ENCODE assay signal across 10 mouse cellular contexts in the genomic region with DNA sequence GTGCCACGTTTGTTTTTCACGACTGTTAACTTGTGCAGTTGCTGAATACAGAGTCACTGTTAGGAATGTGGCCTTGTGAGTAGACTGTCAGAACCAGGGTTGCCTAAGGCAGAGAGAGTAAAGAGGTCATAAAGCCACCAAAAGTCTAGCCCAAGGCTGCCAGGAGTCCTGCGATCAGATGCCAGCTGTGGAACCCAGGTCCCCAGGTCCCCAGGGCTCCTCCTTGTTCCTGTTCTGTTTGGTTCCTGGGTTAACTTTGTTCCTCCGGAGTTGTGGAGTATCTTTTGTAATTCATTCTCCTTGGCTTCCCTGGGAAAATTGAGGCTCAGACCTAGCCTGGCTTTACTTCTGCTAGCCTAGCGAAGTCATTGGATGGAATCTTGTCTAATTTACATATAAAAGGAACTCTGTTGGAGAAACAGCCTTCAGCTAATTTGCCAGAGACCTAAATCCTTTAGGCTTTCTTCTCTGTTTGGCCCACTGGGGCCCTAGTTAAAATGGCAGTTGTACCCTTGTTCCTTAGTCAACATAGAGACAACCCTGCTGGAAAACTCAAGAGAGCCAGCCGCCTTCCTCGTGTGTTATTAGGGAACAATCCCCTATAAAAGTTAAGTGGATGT.
DNase-seq lines count a peak whose midpoint lies in the region; ATAC-seq and TF ChIP-seq lines count a peak whose summit lies in the region.
"Had no signal": no experiment of that assay in that cellular context is flagged by ENCODE, and none has a peak within 500 bp of the region (broad histone marks: within the 10 kb centered on the region; RNA-seq: fewer than 3 reads in every experiment).

No protein-coding gene starts in this region.

- WGBS in forebrain, embryonic 10.5 days: 4% methylated on average over 7 of the region's 7 CpGs
- WGBS in forebrain, embryonic 12.5 days: 3% methylated on average over 7 of the region's 7 CpGs
- 28% methylated on average over 7 of the region's 7 CpGs for WGBS in lung, embryonic 14.5 days
- WGBS in midbrain, embryonic 14.5 days: 0% methylated on average over 7 of the region's 7 CpGs

- intact Hi-C loops in left cerebral cortex, postnatal 25 days (cut with DNase I): no loop called here

- H3K27ac ChIP-seq in forebrain, embryonic 10.5 days: peak overlapping the region; percentile 48; the same call in 1 of the 2 replicates
- H3K27ac ChIP-seq in forebrain, embryonic 12.5 days: no peak overlapping the region
- H3K27ac ChIP-seq in lung, embryonic 14.5 days (ENCODE audit: low read depth): peak overlapping the region; percentile 85
- H3K27ac ChIP-seq in midbrain, embryonic 14.5 days (replicated peaks; ENCODE audit: low read depth, low read length): no peak overlapping the region
- H3K27ac ChIP-seq: liver, embryonic 13.5 days had no signal

- H3K9ac ChIP-seq in forebrain, embryonic 12.5 days: no peak overlapping the region
- 0 out of 2 replicates have a peak overlapping the region, but pooled peaks have one; percentile 13 for H3K9ac ChIP-seq in lung, embryonic 14.5 days
- H3K9ac ChIP-seq in midbrain, embryonic 14.5 days (replicated peaks; ENCODE audit: low read length): no peak overlapping the region
- H3K9ac ChIP-seq: liver, embryonic 13.5 days had no signal

- no peaks in the 10 kb centered on the region for H3K9me3 ChIP-seq in forebrain, embryonic 10.5 days
- H3K9me3 ChIP-seq in forebrain, embryonic 12.5 days: no peaks in the 10 kb centered on the region
- H3K9me3 ChIP-seq in lung, embryonic 14.5 days (ENCODE audit: low read depth, low read length): no peaks in the 10 kb centered on the region
- H3K9me3 ChIP-seq in midbrain, embryonic 14.5 days (ENCODE audit: control insufficient read depth, low read length): no peaks in the 10 kb centered on the region
- H3K9me3 ChIP-seq: liver, embryonic 13.5 days had no signal

- H3K4me3 ChIP-seq in forebrain, embryonic 10.5 days: peak overlapping the region; percentile 23
- H3K4me3 ChIP-seq in forebrain, embryonic 12.5 days (replicated peaks): no peak overlapping the region
- no peak overlapping the region for H3K4me3 ChIP-seq in lung, embryonic 14.5 days (ENCODE audit: low read depth, low read length)
- H3K4me3 ChIP-seq in midbrain, embryonic 14.5 days (replicated peaks; ENCODE audit: low read depth, low read length): no peak overlapping the region
- H3K4me3 ChIP-seq: liver, embryonic 13.5 days had no signal

- peak; percentile 55 for DNase-seq in forebrain, embryonic 10.5 days (ENCODE audit: extremely low spot score, low spot score)
- peak; percentile 42 for DNase-seq in lung, embryonic 14.5 days
- no peak for DNase-seq in lung, adult 18-20 months
- DNase-seq in adrenal gland, postnatal 14 days: peak; percentile 69
- peak; percentile 63 for DNase-seq in midbrain, embryonic 14.5 days
- no peak for DNase-seq in right cerebral cortex, postnatal 10 days (ENCODE audit: low spot score in 2 of 2)
- no peak for DNase-seq in left cerebral cortex, postnatal 25 days (ENCODE audit: low spot score in 2 of 2)

- H3K4me2 ChIP-seq in forebrain, embryonic 12.5 days: no peak overlapping the region
- no peak overlapping the region; the same call in 1 of the 2 replicates for H3K4me2 ChIP-seq in lung, embryonic 14.5 days
- no peak overlapping the region for H3K4me2 ChIP-seq in midbrain, embryonic 14.5 days (ENCODE audit: low read length)

- peaks cover 100% of the 10 kb centered on the region for H3K27me3 ChIP-seq in forebrain, embryonic 10.5 days (ENCODE audit: poor library complexity, severe bottlenecking)
- peaks cover 96% of the 10 kb centered on the region for H3K27me3 ChIP-seq in forebrain, embryonic 12.5 days
- H3K27me3 ChIP-seq in lung, embryonic 14.5 days (ENCODE audit: insufficient read depth, low read length): no peaks in the 10 kb centered on the region
- peaks cover 19% of the 10 kb centered on the region for H3K27me3 ChIP-seq in midbrain, embryonic 14.5 days (ENCODE audit: control insufficient read depth, insufficient read depth, low read length)

- no peak for TF ChIP-seq CTCF in lung, embryonic 14.5 days (IDR thresholded peaks at IDR 0.05; ENCODE audit: low read depth)

- peaks cover 55% of the 10 kb centered on the region for H3K4me1 ChIP-seq in forebrain, embryonic 10.5 days
- peaks cover 25% of the 10 kb centered on the region for H3K4me1 ChIP-seq in forebrain, embryonic 12.5 days
- peaks cover 50% of the 10 kb centered on the region for H3K4me1 ChIP-seq in lung, embryonic 14.5 days (ENCODE audit: insufficient read depth)
- peaks cover 20% of the 10 kb centered on the region for H3K4me1 ChIP-seq in midbrain, embryonic 14.5 days (ENCODE audit: control insufficient read depth, insufficient read depth, low read length)

- no peak for ATAC-seq in forebrain, embryonic 12.5 days (ENCODE audit: low FRiP score)
- no peak for ATAC-seq in lung, embryonic 14.5 days (ENCODE audit: insufficient read depth)
- ATAC-seq in midbrain, embryonic 14.5 days (ENCODE audit: low FRiP score, low TSS enrichment): no peak
- ATAC-seq: activated CD4-positive, CD25-positive, alpha-beta regulatory T cell, adult 4 months had no signal

- H3K36me3 ChIP-seq in forebrain, embryonic 10.5 days (replicated peaks): no peaks in the 10 kb centered on the region
- no peaks in the 10 kb centered on the region for H3K36me3 ChIP-seq in forebrain, embryonic 12.5 days (replicated peaks)
- no peaks in the 10 kb centered on the region for H3K36me3 ChIP-seq in lung, embryonic 14.5 days (ENCODE audit: insufficient read depth)
- H3K36me3 ChIP-seq in midbrain, embryonic 14.5 days (ENCODE audit: control insufficient read depth, insufficient read depth, low read length): no peaks in the 10 kb centered on the region
- H3K36me3 ChIP-seq: liver, embryonic 13.5 days had no signal

Comparison
In these comparisons a context has a peak if more than half of its experiments do, and no peak if none do; other contexts are left out.
1. DNase-seq: peak in forebrain, embryonic 10.5 days (single experiment), lung, embryonic 14.5 days (single experiment), adrenal gland, postnatal 14 days (single experiment) and midbrain, embryonic 14.5 days (single experiment); none in lung, adult 18-20 months (0 of 2), right cerebral cortex, postnatal 10 days (0 of 2) and left cerebral cortex, postnatal 25 days (0 of 2).
2. H3K27ac ChIP-seq: peak in forebrain, embryonic 10.5 days (single experiment) and lung, embryonic 14.5 days (single experiment); none in forebrain, embryonic 12.5 days (single experiment) and midbrain, embryonic 14.5 days (single experiment).